Mouse (Mus musculus): ENCODE data around the gene Olfr175-ps1.

The Olfr175-ps1 gene

DNA sequence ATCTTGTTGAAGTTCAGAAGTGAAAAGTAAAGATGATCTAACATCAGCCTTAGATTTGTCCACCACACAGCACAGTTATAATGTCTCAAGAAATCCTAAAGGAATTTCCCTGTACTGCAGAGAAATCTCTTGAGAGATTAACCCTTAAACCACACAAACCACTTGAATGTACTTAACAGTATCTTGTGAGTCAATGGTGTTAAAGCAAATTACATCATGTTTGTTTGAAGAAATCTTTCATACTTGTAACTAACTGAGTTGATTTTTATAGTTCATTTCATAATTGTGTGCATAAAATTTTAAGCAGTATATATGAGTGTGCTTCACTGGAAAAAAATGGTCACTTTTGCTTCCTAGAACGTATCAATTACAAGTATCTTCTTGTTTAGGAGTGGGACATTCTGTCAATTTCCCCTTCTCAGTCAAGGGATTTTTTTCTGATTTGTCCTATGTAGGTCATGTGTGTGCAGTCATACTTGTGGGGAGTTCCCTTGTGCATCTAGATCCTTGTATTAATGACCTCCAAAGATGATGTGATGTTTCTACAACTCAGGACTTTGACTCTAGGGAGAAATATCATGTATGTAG, at the start of gene Olfr175-ps1:
Olfr175-ps1 (minus strand) TSS at position 51 of the 588 bp plus-strand sequence.
- DNase-seq (ENCODE audit: low read depth, low spot score), result no peak

DNA sequence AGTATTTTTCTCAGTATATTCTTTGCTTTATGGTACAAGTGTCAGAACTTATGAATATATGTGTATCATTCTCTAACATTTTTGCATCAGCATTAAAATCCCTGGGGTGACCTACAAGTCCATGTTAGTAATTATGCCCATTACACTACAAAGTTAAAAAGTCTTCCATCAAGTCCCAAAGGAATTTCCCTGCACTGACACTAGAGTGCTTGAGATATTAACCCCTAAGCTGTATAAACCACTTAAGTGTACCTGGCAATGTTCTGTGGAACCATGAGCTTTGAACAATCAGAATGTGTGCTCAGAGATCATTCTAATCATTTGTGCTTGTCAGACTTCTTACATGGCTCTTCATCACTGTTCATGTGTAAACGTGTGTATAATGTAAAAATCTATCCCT, 48.1 kb upstream of the Olfr175-ps1 start, which contains the start of gene Olfr177:
Olfr177 (minus strand) TSS at position 101 of the 400 bp plus-strand sequence.
- no peak for DNase-seq (ENCODE audit: low read depth, low spot score)

DNA sequence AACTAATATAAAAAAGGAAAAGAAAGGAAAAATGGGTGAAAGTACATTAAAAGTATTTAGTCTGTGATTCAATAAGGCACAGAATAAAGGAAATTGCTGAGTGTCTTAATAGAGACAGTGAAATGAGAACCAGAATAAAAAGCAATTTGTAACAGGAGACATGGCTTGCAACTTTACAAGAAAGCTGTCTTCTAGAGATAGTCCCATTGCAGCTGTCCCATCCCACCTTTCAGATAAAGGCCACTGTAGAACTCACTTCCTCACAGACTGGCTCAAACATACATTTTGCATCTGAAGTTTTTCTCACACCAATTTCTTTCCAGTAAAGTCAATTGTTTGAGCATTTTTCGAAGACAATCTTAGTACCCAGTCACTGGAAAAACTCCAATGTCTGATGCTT, 34.9 kb upstream of the Olfr175-ps1 start:
- DNase-seq (ENCODE audit: low read depth, low spot score), result no peak

DNA sequence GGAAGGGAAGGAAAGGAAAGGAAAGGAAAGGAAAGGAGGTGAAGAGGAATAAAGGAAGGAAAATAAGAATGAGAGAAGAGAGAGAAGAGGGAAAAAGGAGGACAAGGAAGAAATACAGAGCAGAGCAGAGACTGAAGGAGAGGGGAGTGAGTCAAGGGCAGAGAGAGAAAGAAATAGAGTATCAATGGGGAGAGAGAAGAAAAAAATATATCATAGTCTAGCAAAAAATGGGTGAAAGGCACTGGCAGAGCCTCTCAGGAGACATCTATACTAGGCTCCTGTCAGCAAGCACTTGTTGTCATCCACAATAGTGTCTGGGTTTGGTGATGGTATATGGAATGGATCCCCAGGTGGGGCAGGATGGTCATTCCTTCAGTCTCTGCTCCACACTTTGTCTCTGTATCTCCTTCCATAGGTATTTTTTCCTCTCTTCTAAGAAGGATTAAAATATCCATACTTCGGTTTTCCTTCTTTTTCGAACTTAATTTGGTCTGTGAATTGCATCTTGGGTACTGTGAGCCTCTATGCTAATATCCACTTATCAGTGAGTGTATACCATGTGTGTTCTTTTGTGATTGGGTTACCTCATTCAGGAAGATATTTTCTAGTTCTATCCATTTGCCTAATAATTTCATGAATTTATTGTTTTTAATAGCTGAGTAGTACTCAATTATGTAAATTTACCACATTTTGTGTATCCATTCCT, 33.6 kb upstream of the Olfr175-ps1 start:
- DNase-seq (ENCODE audit: low read depth, low spot score), result no peak

DNA sequence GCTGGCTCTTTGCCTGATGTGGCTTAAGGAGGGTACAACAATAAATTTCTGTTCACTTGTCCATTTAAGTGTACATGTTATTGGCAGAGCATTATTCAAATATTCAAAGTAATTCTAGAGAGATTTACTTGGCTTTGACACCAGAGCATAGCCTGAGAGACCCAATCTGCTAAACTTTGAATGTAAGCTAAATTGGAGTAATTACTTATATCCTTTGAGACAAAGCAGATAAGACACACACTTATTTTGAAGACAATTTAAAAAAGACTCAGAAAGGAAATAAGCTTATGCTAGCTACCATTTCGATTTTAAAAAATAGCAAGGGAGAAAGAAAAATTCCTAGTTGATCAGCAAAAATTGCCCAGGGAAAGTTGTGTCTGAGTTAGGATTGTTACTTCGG, 26.4 kb downstream of the Olfr175-ps1 start, which contains the start of gene Olfr173:
Olfr173 (minus strand) TSS at position 101 of the 400 bp plus-strand sequence.
- DNase-seq (ENCODE audit: low read depth, low spot score), result no peak
